Mouse (Mus musculus) limb, embryonic 12.5 days (tissue): ENCODE data around the gene Myh8. TPM values are rescaled to one million over a fixed set of nuclear protein-coding genes. Genes with fewer than 3 reads are reported as not detected.

Experiments
- polyA plus RNA-seq: library from polyadenylated mRNA; unstranded; fragments of >200 nt; fragmentation: Nextera tagmentation; extraction: Ambion mirVana; gene quantifications from 2 replicates; pipeline ENCODE4 v1.2.1, GENCODE M21; 2016

Myh8 gene
- polyA plus RNA-seq, 1 experiment from 2014 or later: 6.7 TPM

Other genes starting within 250 kb of the Myh8 start
- gene Adprm, start 224.5 kb upstream of the Myh8 start, polyA plus RNA-seq: 32.3 and 38.0 TPM in 2 replicates
- 18.5 and 21.4 TPM in 2 replicates for gene Sco1, start 224.5 kb upstream of the Myh8 start, polyA plus RNA-seq
- 46.9 and 54.7 TPM in 2 replicates for gene Myh3, start 198.8 kb upstream of the Myh8 start, polyA plus RNA-seq
- 0.09 and 0.14 TPM in 2 replicates for gene Myh2, start 106.1 kb upstream of the Myh8 start, polyA plus RNA-seq
- 0.46 and 0.59 TPM in 2 replicates for gene Myh1, start 77.1 kb upstream of the Myh8 start, polyA plus RNA-seq
- 0.21 and 0.33 TPM in 2 replicates for gene Myh4, start 39.1 kb upstream of the Myh8 start, polyA plus RNA-seq
- 0.08 and 0.13 TPM in 2 replicates for gene Myh13, start 44.5 kb downstream of the Myh8 start, polyA plus RNA-seq
- 3.9 and 4.3 TPM in 2 replicates for gene Gas7, start 178.3 kb downstream of the Myh8 start, polyA plus RNA-seq